Mouse (Mus musculus): ENCODE data around the gene Rfx6. TPM values are rescaled to one million over a fixed set of nuclear protein-coding genes. Genes with fewer than 3 reads are reported as not detected.
A peak's percentile ranks its signal among the peaks of the same experiment; 100 is the strongest.

Gene Rfx6
- not detected for total RNA-seq (2022)

- DNase-seq (ENCODE audit: low spot score in 2 of 2): peak in 1 of 2 experiments; percentile 6
These were observed at the start of gene Rfx6 for GRCm38 (mm10) chr10:51677548-51678250. Gene Rfx6 (plus strand): TSS chr10:51677756.

GRCm38 (mm10) chr10:51631411-51632136, 46.0 kb upstream of the Rfx6 start, which contains the start of gene Gprc6a:
Gene Gprc6a (minus strand): TSS chr10:51631461.
- DNase-seq (ENCODE audit: low spot score in 2 of 2): no peak

GRCm38 (mm10) chr10:51649506-51650221, 27.9 kb upstream of the Rfx6 start:
- DNase-seq (ENCODE audit: low spot score in 2 of 2): no peak

GRCm38 (mm10) chr10:51657324-51657723, 20.2 kb upstream of the Rfx6 start:
- DNase-seq (ENCODE audit: low spot score in 2 of 2): no peak

GRCm38 (mm10) chr10:51669334-51669733, 8.2 kb upstream of the Rfx6 start:
- no peak for DNase-seq (ENCODE audit: low spot score in 2 of 2)

GRCm38 (mm10) chr10:51671583-51671982, 6.0 kb upstream of the Rfx6 start:
- DNase-seq (ENCODE audit: low spot score in 2 of 2): no peak

GRCm38 (mm10) chr10:51672082-51672779, 5.3 kb upstream of the Rfx6 start:
- DNase-seq (ENCODE audit: low spot score in 2 of 2): no peak

- DNase-seq (ENCODE audit: low spot score in 2 of 2): no peak
These were observed 689 bp downstream of the Rfx6 start for GRCm38 (mm10) chr10:51678251-51678639.

GRCm38 (mm10) chr10:51720904-51721303, 43.3 kb downstream of the Rfx6 start:
- DNase-seq (ENCODE audit: low spot score in 2 of 2): no peak

- DNase-seq (ENCODE audit: low spot score in 2 of 2): no peak
These were observed 83.9 kb downstream of the Rfx6 start for GRCm38 (mm10) chr10:51761436-51761835.

GRCm38 (mm10) chr10:51763241-51763640, 85.7 kb downstream of the Rfx6 start:
- no peak for DNase-seq (ENCODE audit: low spot score in 2 of 2)

- DNase-seq (ENCODE audit: low spot score in 2 of 2): no peak
These were observed 90.9 kb downstream of the Rfx6 start for GRCm38 (mm10) chr10:51768445-51768844.

- no peak for DNase-seq (ENCODE audit: low spot score in 2 of 2)
These were observed 91.7 kb downstream of the Rfx6 start for GRCm38 (mm10) chr10:51769252-51769651.

- DNase-seq (ENCODE audit: low spot score in 2 of 2): no peak
These were observed 102.1 kb downstream of the Rfx6 start for GRCm38 (mm10) chr10:51779648-51780047.

Other genes with a start within 250 kb of the Rfx6 start
- gene Gm49339, start 197.1 kb upstream of the Rfx6 start, total RNA-seq (2022): 1 to 10 TPM in 1 of 4 experiments, under 1 TPM in 1, not detected in 2; 0.50 to 2.3 TPM
- gene Lilr4b, start 197.1 kb upstream of the Rfx6 start, total RNA-seq (2022): 1 to 10 TPM in 2 of 4 experiments, under 1 TPM in 1, not detected in 1; 0.63 to 2.7 (median 1.1) TPM
- gene Lilrb4a, start 186.8 kb upstream of the Rfx6 start, total RNA-seq (2022): 1 to 10 TPM in 2 of 4 experiments, under 1 TPM in 2; 0.44 to 4.5 (median 1.8) TPM
- not detected for gene Fam162b, start 87.2 kb upstream of the Rfx6 start, total RNA-seq (2022)
- not detected for gene Gprc6a, start 46.3 kb upstream of the Rfx6 start, total RNA-seq (2022)